Mouse (Mus musculus): ENCODE data around the gene Zfp592. TPM values are rescaled to one million over a fixed set of nuclear protein-coding genes. Genes with fewer than 3 reads are reported as not detected.

Gene Zfp592
- polyA plus RNA-seq, 1 experiment from 2014 or later = 10.6 TPM

DNA sequence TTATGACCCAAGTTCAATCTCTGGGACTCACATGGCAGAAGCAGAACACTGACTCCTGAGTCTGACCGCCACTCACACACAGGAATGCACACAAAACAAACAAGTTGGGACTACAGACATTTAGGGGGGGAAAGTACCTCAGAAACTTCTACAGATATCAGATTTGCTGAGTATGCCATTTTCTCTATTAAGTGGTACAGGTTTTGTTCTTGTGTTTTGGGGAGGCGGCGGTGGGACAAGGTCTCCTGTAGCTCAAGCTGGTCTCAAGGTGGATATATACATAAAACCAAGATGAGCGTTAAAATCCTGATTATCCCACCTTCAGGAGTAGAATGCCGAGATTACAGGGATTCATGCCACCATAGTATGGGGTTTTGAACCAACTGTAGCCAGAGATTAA, 1.9 kb upstream of the Zfp592 start:
- Histone ChIP-seq H3K27ac (ENCODE audit: low read length) (no peak overlapping the region), H3K36me3 (ENCODE audit: control insufficient read depth, insufficient read depth, low read length) (no peaks in the 10 kb centered on the region), H3K9ac (ENCODE audit: low read depth, low read length) (no peak overlapping the region), H3K9me3 (replicated peaks; ENCODE audit: control insufficient read depth, low read length, poor library complexity, severe bottlenecking) (no peaks in the 10 kb centered on the region), H3K27me3 (ENCODE audit: control insufficient read depth, insufficient read depth, low read depth, low read length) (no peaks in the 10 kb centered on the region), H3K4me3 (ENCODE audit: low read depth, low read length) (no peak overlapping the region), H3K4me1 (ENCODE audit: control insufficient read depth, insufficient read depth, low read length) (peaks cover 24% of the 10 kb centered on the region), H3K4me2 (ENCODE audit: low read length) (peak overlapping the region; percentile 83; the same call in 1 of the 2 replicates)
- ATAC-seq = no peak
- 90% methylated on average over 5 of the region's 5 CpGs for WGBS

DNA sequence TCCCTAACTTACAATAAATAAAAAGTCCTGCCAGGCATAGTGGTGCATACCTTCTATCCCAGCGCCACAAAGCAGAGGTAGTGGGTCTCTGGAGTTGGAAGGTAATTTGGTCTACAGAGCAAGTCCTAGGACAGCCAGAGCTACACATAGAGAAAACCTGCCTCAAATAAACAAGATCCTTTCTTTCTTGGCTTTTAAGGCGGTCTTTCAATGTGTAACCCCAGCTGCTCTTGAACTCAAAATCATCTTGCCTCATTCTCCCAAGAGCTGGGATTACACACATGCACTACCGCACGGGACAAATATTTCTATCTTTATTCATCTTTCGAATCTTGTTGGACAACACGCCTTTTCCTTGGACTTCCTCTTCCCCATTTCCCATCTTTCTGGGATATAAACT, 1.4 kb upstream of the Zfp592 start:
- peaks cover 24% of the 10 kb centered on the region for H3K4me1 ChIP-seq (ENCODE audit: control insufficient read depth, insufficient read depth, low read length)
- ATAC-seq = no peak
- H3K9me3 ChIP-seq (replicated peaks; ENCODE audit: control insufficient read depth, low read length, poor library complexity, severe bottlenecking) = no peaks in the 10 kb centered on the region
- H3K27me3 ChIP-seq (ENCODE audit: control insufficient read depth, insufficient read depth, low read depth, low read length) = no peaks in the 10 kb centered on the region
- H3K27ac ChIP-seq (ENCODE audit: low read length) = peak overlapping the region; percentile 94
- no peaks in the 10 kb centered on the region for H3K36me3 ChIP-seq (ENCODE audit: control insufficient read depth, insufficient read depth, low read length)
- H3K4me2 ChIP-seq (ENCODE audit: low read length) = peak overlapping the region; percentile 83
- peak overlapping the region; percentile 98 for H3K9ac ChIP-seq (ENCODE audit: low read depth, low read length)
- WGBS = 77% methylated on average over 6 of the region's 6 CpGs
- H3K4me3 ChIP-seq (ENCODE audit: low read depth, low read length) = peak overlapping the region; percentile 96

DNA sequence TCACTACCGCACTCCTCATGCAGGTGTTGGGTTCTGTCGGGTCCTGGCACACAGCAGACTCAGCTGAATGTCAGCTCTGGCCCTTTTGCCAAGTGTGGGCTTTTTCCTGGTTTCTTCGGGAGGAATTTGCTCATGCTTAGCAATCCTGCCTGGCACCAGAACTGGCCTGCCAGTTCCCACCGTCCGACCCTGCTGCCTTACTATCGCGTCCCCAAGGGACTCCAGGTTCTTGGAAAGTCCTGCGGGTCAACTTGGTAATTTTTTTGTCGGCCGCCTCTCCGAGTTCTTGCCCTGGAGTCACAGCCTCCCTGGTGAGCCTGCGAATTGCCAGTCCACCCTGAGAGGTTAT, 876 bp upstream of the Zfp592 start:
- Histone ChIP-seq H3K27me3 (ENCODE audit: control insufficient read depth, insufficient read depth, low read depth, low read length) (no peaks in the 10 kb centered on the region), H3K9me3 (replicated peaks; ENCODE audit: control insufficient read depth, low read length, poor library complexity, severe bottlenecking) (no peaks in the 10 kb centered on the region), H3K4me1 (ENCODE audit: control insufficient read depth, insufficient read depth, low read length) (peaks cover 26% of the 10 kb centered on the region), H3K27ac (ENCODE audit: low read length) (peak overlapping the region; percentile 94), H3K36me3 (ENCODE audit: control insufficient read depth, insufficient read depth, low read length) (no peaks in the 10 kb centered on the region), H3K9ac (ENCODE audit: low read depth, low read length) (peak overlapping the region; percentile 98), H3K4me2 (ENCODE audit: low read length) (peak overlapping the region; percentile 83), H3K4me3 (ENCODE audit: low read depth, low read length) (peak overlapping the region; percentile 96)
- 2% methylated on average over 12 of the region's 12 CpGs for WGBS
- ATAC-seq = no peak

DNA sequence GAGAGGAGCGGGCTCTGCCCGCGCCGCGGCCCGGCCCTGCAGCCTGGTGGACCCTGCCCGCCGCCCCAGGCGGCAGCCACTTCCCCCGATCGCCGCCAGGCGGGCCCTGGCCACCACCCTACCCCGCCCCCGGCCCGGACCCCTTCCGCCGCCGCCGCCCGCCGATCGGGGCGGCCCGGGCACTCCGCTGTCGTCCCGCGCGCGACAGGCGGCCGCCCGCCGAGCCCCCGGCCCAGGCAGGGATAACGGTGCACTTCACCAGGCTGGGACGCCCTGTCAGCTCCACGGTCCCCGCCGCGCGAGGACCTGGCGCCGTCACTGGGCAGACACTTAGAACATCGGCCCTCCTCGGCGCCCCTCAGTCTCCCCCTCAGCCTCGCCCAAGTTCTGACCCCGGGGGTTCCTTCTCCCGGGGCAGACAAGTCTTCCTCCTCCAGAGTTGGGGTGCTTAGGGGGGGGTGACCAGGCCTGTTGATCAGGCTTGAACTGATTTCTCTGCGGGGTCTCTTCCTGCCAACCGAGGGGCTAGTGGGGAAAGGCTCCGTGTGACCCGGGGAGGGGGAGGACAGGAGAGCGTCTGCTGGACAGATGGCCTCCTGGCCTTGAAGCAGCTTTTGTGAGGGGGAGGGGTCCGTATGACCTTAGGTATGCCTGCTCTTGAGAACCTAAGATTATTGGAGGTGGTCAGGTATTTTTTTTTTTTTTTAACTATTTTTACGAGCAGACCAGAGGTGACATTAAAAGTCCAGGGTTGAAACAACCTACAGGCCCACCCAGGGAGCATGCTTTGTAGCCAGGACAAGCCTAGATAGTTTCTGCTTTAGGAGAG, 567 bp downstream of the Zfp592 start:
- peak overlapping the region; percentile 96 for H3K4me3 ChIP-seq (ENCODE audit: low read depth, low read length)
- peak overlapping the region; percentile 68 for H3K4me2 ChIP-seq (ENCODE audit: low read length)
- under 1% methylated on average over 34 of the region's 58 CpGs for WGBS
- H3K27me3 ChIP-seq (ENCODE audit: control insufficient read depth, insufficient read depth, low read depth, low read length) = no peaks in the 10 kb centered on the region
- ATAC-seq = peak; percentile 80
- H3K9me3 ChIP-seq (replicated peaks; ENCODE audit: control insufficient read depth, low read length, poor library complexity, severe bottlenecking) = no peaks in the 10 kb centered on the region
- peak overlapping the region; percentile 98 for H3K9ac ChIP-seq (ENCODE audit: low read depth, low read length)
- H3K27ac ChIP-seq (ENCODE audit: low read length) = peak overlapping the region; percentile 94
- no peaks in the 10 kb centered on the region for H3K36me3 ChIP-seq (ENCODE audit: control insufficient read depth, insufficient read depth, low read length)
- H3K4me1 ChIP-seq (ENCODE audit: control insufficient read depth, insufficient read depth, low read length) = peaks cover 26% of the 10 kb centered on the region

DNA sequence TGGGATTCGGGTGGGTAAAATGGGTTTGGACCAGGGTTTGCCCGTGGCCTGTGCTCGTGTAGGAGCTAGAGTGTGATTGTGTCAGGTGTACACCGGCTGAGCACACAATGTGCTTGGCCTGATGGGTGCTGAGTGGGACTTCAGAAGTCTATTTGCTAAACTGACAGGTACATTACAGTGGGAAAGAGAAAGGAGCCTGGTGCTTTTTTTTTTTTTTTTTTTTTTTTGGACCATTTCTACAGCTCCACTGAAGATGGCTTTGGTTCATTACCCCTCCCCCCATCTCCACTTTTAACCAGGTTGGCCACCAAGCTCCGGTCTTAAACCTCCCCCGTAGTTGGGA, 1.2 kb downstream of the Zfp592 start:
- no peaks in the 10 kb centered on the region for H3K9me3 ChIP-seq (replicated peaks; ENCODE audit: control insufficient read depth, low read length, poor library complexity, severe bottlenecking)
- no peaks in the 10 kb centered on the region for H3K27me3 ChIP-seq (ENCODE audit: control insufficient read depth, insufficient read depth, low read depth, low read length)
- H3K4me1 ChIP-seq (ENCODE audit: control insufficient read depth, insufficient read depth, low read length) = peaks cover 26% of the 10 kb centered on the region
- peak overlapping the region; percentile 98 for H3K9ac ChIP-seq (ENCODE audit: low read depth, low read length)
- no peak for ATAC-seq
- H3K4me2 ChIP-seq (ENCODE audit: low read length) = peak overlapping the region; percentile 68
- no peaks in the 10 kb centered on the region for H3K36me3 ChIP-seq (ENCODE audit: control insufficient read depth, insufficient read depth, low read length)
- peak overlapping the region; percentile 96 for H3K4me3 ChIP-seq (ENCODE audit: low read depth, low read length)
- H3K27ac ChIP-seq (ENCODE audit: low read length) = no peak overlapping the region
- 36% methylated on average over 6 of the region's 6 CpGs for WGBS

DNA sequence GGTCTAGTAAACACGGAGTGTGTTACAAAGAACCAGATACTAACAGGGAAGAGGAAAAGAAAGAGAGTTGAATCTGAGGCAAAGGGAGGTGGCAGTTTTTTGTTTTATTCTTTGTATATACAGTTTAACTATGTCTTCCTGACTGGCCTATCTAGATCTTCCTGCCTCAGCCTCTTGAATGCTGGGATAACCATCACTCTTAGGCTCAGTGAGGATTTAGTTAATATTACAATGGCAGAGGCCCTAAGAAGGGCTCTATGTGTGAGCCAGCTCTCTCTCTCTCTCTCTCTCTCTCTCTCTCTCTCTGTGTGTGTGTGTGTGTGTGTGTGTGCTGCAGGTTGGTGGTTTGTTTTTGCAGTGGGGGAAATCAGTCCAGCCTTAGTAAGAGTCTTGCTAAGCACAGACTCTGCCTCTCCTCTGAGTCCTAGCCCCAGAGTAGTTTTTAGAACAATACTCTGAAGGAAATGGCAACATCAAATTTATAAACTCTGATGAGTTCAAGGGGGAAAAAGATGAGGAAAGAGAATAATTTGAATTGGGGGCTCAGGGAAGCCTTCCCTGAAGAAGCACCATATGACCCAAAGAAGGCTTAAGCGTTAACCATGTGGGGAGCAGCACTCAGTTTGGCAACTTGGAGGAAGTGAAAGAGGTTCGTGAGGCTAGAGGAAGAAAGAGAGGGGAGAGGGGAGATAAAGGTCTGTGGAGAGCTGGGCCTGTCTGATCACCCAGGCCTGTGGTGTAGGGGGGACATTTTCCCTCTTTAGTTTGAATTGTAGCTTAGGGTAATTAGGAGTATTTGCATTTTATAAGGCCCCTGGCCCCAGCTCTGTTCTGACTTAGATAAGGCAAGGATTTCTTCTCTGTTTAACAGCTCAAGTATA, 2.0 kb downstream of the Zfp592 start:
- H3K4me2 ChIP-seq (ENCODE audit: low read length) = peak overlapping the region; percentile 68
- 65% methylated on average over 3 of the region's 3 CpGs for WGBS
- H3K9ac ChIP-seq (ENCODE audit: low read depth, low read length) = no peak overlapping the region
- no peaks in the 10 kb centered on the region for H3K36me3 ChIP-seq (ENCODE audit: control insufficient read depth, insufficient read depth, low read length)
- no peak for ATAC-seq
- H3K27me3 ChIP-seq (ENCODE audit: control insufficient read depth, insufficient read depth, low read depth, low read length) = no peaks in the 10 kb centered on the region
- H3K4me3 ChIP-seq (ENCODE audit: low read depth, low read length) = no peak overlapping the region
- H3K27ac ChIP-seq (ENCODE audit: low read length) = no peak overlapping the region
- H3K9me3 ChIP-seq (replicated peaks; ENCODE audit: control insufficient read depth, low read length, poor library complexity, severe bottlenecking) = no peaks in the 10 kb centered on the region
- peaks cover 26% of the 10 kb centered on the region for H3K4me1 ChIP-seq (ENCODE audit: control insufficient read depth, insufficient read depth, low read length)

DNA sequence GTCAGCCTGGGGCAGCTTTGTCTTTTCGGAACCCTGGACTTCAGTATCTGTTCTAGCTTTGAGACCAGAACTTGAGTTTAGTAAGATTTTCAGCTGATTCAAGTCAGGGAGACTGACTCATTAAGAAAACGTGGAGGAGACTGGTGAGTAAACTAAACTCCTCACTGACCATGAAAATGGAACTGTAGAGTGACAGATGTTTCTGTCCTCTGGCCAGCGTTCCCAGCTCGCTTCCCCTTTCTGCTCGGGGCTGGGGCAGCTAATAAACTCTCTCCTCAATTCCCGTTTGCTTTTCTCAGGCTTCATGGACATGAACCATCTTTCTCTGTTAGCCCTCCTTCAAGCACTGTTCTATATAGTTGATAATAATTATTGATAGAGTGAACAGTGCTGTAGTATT, 4.3 kb downstream of the Zfp592 start:
- Histone ChIP-seq H3K27me3 (ENCODE audit: control insufficient read depth, insufficient read depth, low read depth, low read length) (no peaks in the 10 kb centered on the region), H3K27ac (ENCODE audit: low read length) (no peak overlapping the region), H3K4me1 (ENCODE audit: control insufficient read depth, insufficient read depth, low read length) (peaks cover 15% of the 10 kb centered on the region), H3K4me3 (ENCODE audit: low read depth, low read length) (no peak overlapping the region), H3K4me2 (ENCODE audit: low read length) (no peak overlapping the region), H3K9ac (ENCODE audit: low read depth, low read length) (no peak overlapping the region), H3K36me3 (ENCODE audit: control insufficient read depth, insufficient read depth, low read length) (no peaks in the 10 kb centered on the region), H3K9me3 (replicated peaks; ENCODE audit: control insufficient read depth, low read length, poor library complexity, severe bottlenecking) (no peaks in the 10 kb centered on the region)
- 74% methylated on average over 6 of the region's 6 CpGs for WGBS
- no peak for ATAC-seq

DNA sequence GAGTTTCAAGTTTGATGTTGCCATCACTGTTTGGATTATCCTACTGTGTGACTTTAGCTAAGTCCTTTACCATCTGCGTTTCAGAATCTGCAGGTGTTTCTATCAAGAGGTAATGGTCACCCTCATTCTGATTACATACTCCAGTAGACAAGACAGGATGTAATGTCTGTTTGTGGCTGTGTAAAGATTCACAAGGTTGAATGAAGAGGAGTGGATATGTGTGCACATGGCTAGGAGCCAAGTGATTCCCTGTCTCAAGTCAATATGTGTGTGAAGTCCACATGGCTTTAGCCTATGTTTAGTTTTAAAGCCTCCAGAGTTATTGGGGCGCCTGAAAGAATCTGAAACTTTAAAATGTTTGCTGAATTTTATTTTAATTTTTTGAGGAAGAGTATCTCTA, 6.1 kb downstream of the Zfp592 start:
- H3K9me3 ChIP-seq (replicated peaks; ENCODE audit: control insufficient read depth, low read length, poor library complexity, severe bottlenecking) = no peaks in the 10 kb centered on the region
- ATAC-seq = no peak
- 96% methylated on average over 2 of the region's 2 CpGs for WGBS
- no peak overlapping the region for H3K9ac ChIP-seq (ENCODE audit: low read depth, low read length)
- H3K27ac ChIP-seq (ENCODE audit: low read length) = no peak overlapping the region
- peaks cover 15% of the 10 kb centered on the region for H3K4me1 ChIP-seq (ENCODE audit: control insufficient read depth, insufficient read depth, low read length)
- H3K36me3 ChIP-seq (ENCODE audit: control insufficient read depth, insufficient read depth, low read length) = no peaks in the 10 kb centered on the region
- no peaks in the 10 kb centered on the region for H3K27me3 ChIP-seq (ENCODE audit: control insufficient read depth, insufficient read depth, low read depth, low read length)
- H3K4me3 ChIP-seq (ENCODE audit: low read depth, low read length) = no peak overlapping the region
- no peak overlapping the region for H3K4me2 ChIP-seq (ENCODE audit: low read length)

DNA sequence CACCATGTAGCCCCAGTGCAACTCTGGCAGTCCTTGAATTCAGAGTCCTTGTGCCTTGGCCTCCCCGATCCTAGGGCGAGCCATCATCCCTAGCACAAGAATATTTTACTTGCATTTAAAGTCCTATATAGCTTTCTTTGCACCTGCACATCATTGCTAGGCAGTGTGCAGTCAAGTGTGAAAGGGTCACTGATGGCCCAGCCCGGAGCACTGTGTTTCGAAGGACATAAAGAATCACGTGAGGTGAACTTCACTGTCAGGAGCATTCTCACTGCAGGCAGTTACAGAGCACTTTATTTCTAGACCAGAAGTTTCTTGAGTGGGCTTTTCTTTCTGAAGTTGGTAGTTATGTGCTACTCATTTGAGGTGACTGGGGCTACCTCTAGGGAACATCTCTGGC, 8.4 kb downstream of the Zfp592 start:
- Histone ChIP-seq H3K4me2 (ENCODE audit: low read length) (no peak overlapping the region), H3K4me1 (ENCODE audit: control insufficient read depth, insufficient read depth, low read length) (0 out of 2 replicates have a peak, but pooled peaks cover 2% of the 10 kb centered on the region), H3K9ac (ENCODE audit: low read depth, low read length) (no peak overlapping the region), H3K9me3 (replicated peaks; ENCODE audit: control insufficient read depth, low read length, poor library complexity, severe bottlenecking) (no peaks in the 10 kb centered on the region), H3K36me3 (ENCODE audit: control insufficient read depth, insufficient read depth, low read length) (no peaks in the 10 kb centered on the region), H3K27ac (ENCODE audit: low read length) (no peak overlapping the region), H3K27me3 (ENCODE audit: control insufficient read depth, insufficient read depth, low read depth, low read length) (no peaks in the 10 kb centered on the region), H3K4me3 (ENCODE audit: low read depth, low read length) (no peak overlapping the region)
- no peak for ATAC-seq
- WGBS = 60% methylated on average over 5 of the region's 5 CpGs
